Mouse (Mus musculus) CH12.LX (cell line): ENCODE measurements around the gene Sh3rf1.

ENCODE experiments used
- CTCF ChIP-seq, 2 experiments: IDR thresholded peaks in 1 of 2; conservative IDR thresholded peaks in 1 of 2; 2 replicates each; pipeline ENCODE4 v1.5.1; 2011 to 2012; ENCODE audit warnings: low read depth in 2 of 2, low read length in 2 of 2, improper control_type of control experiment in 1 of 2, inconsistent platforms in 1 of 2, mild to moderate bottlenecking in 1 of 2, moderate library complexity in 1 of 2
- KAT2A ChIP-seq: IDR thresholded peaks from 2 replicates; pipeline ENCODE4 v1.6.1; 2012; ENCODE audit warnings: low read length, improper control_type of control experiment, inconsistent platforms; ENCODE audit not compliant: insufficient replicate concordance
- MAFK ChIP-seq: IDR thresholded peaks from 2 replicates; pipeline ENCODE4 v1.6.1; 2011; ENCODE audit warnings: low read length, improper control_type of control experiment; ENCODE audit not compliant: insufficient replicate concordance

- TF ChIP-seq MAFK (no peak), CTCF (conservative IDR thresholded peaks at IDR 0.05 in 1 of 2, IDR thresholded peaks at IDR 0.05 in 1 of 2; ENCODE audit: low read depth in 2 of 2, low read length in 2 of 2) (no peak), KAT2A (no peak)
Observed at GRCm38 (mm10) chr8:61194306-61194925, 29.3 kb upstream of the Sh3rf1 start.
